Mouse (Mus musculus) liver, embryonic 16.5 days (tissue): Measurements from ENCODE around the gene Rbm43. TPM values are rescaled to one million over a fixed set of nuclear protein-coding genes. Genes with fewer than 3 reads are reported as not detected.
"Not testable (repeated sequence)": the region's sequence is repeated elsewhere in the genome, so short reads cannot be mapped to it uniquely, and the experiment has no call there.

Source experiments
- ATAC-seq: fragments of 200-750 bp; cut with Nextera tagmentation; 2 replicates; pipeline ENCODE4 v1.8.0; 2017; ENCODE audit warnings: low read depth, mild to moderate bottlenecking, moderate number of reproducible peaks, moderate library complexity
- H3K27ac ChIP-seq: fragments of 300-500 bp; sonication (generic); 2 replicates; pipeline ENCODE4 v1.5.1; 2014; ENCODE audit warnings: mild to moderate bottlenecking, low read length
- H3K27me3 ChIP-seq: fragments of 300-500 bp; sonication (generic); 2 replicates; pipeline ENCODE4 v1.6.1; 2014; ENCODE audit warnings: low read depth, low read length, mixed read lengths; ENCODE audit not compliant: control insufficient read depth, insufficient read depth
- H3K36me3 ChIP-seq: fragments of 300-500 bp; sonication (generic); 2 replicates; pipeline ENCODE4 v1.6.1; 2014; ENCODE audit warnings: mild to moderate bottlenecking; ENCODE audit not compliant: control insufficient read depth, insufficient read depth
- H3K4me1 ChIP-seq: fragments of 300-500 bp; sonication (generic); 2 replicates; pipeline ENCODE4 v1.6.1; 2014; ENCODE audit warnings: low read depth, low read length, mixed read lengths; ENCODE audit not compliant: control insufficient read depth
- H3K4me2 ChIP-seq: fragments of 300-500 bp; sonication (generic); 2 replicates; pipeline ENCODE4 v1.6.1; 2014; ENCODE audit warnings: low read depth, low read length, mixed read lengths
- H3K4me3 ChIP-seq: fragments of 300-500 bp; sonication (generic); 2 replicates; pipeline ENCODE4 v1.5.1; 2014; ENCODE audit warnings: low read depth, mild to moderate bottlenecking, low read length
- H3K9ac ChIP-seq: fragments of 300-500 bp; sonication (generic); 2 replicates; pipeline ENCODE4 v1.6.1; 2014; ENCODE audit warnings: low read depth, low read length
- H3K9me3 ChIP-seq: fragments of 300-500 bp; sonication (generic); replicated peaks from 2 replicates; pipeline ENCODE4 v1.6.1; 2016; ENCODE audit warnings: low read length; ENCODE audit not compliant: control insufficient read depth
- WGBS: fragments of 180-500 bp; shearing (Covaris S2); extraction: QIAGEN DNeasy Blood & Tissue Kit; methylation state at CpG from one replicate; pipeline ENCODE4 v1.1.7; 2014; ENCODE audit not compliant: insufficient replicate concordance; 5-methylcytosine and 5-hydroxymethylcytosine counted together
- polyA plus RNA-seq: library from polyadenylated mRNA; unstranded; fragments of >200 nt; fragmentation: Nextera tagmentation; extraction: Ambion mirVana; gene quantifications from 2 replicates; pipeline ENCODE4 v1.2.1, GENCODE M21; 2015

Rbm43 gene
- polyA plus RNA-seq, 1 experiment from 2014 or later: 17.8 TPM

GRCm38 (mm10) chr2:51892411-51892901 is 42.5 kb downstream of the Rbm43 start:
- Histone ChIP-seq H3K4me1 (no peaks in the 10 kb centered on the region), H3K9ac (no peak overlapping the region), H3K4me2 (no peak overlapping the region), H3K9me3 (no peaks in the 10 kb centered on the region), H3K27ac (no peak overlapping the region), H3K27me3 (no peaks in the 10 kb centered on the region), H3K4me3 (no peak overlapping the region), H3K36me3 (no peaks in the 10 kb centered on the region)
- WGBS: 66% methylated on average over 12 of the region's 12 CpGs
- ATAC-seq: no peak

- H3K4me2 ChIP-seq: no peak overlapping the region
- no peak for ATAC-seq
- H3K4me3 ChIP-seq: no peak overlapping the region
- no peaks in the 10 kb centered on the region for H3K27me3 ChIP-seq
- no peaks in the 10 kb centered on the region for H3K36me3 ChIP-seq
- no peak overlapping the region for H3K9ac ChIP-seq
- H3K27ac ChIP-seq: no peak overlapping the region
- no peaks in the 10 kb centered on the region for H3K9me3 ChIP-seq
- no peaks in the 10 kb centered on the region for H3K4me1 ChIP-seq
- 76% methylated on average over 4 of the region's 4 CpGs for WGBS
These were observed 44.0 kb downstream of the Rbm43 start for GRCm38 (mm10) chr2:51890961-51891360.

- WGBS: 90% methylated on average over 9 of the region's 26 CpGs
- not testable (repeated sequence) for H3K27me3 ChIP-seq
These were observed 44.8 kb downstream of the Rbm43 start for GRCm38 (mm10) chr2:51890139-51890538.

GRCm38 (mm10) chr2:51880143-51880542 is 54.8 kb downstream of the Rbm43 start:
- WGBS: 63% methylated on average over 1 of the region's 1 CpGs

More at GRCm38 (mm10) chr2:51890139-51890538, 44.8 kb downstream of the Rbm43 start:
- not testable (repeated sequence) for H3K4me1 ChIP-seq, H3K27ac ChIP-seq, H3K36me3 ChIP-seq, H3K9ac ChIP-seq, H3K4me3 ChIP-seq, ATAC-seq, H3K9me3 ChIP-seq, H3K4me2 ChIP-seq

More at GRCm38 (mm10) chr2:51880143-51880542, 54.8 kb downstream of the Rbm43 start:
- Histone ChIP-seq H3K4me2 (no peak overlapping the region), H3K9ac (no peak overlapping the region), H3K4me1 (no peaks in the 10 kb centered on the region), H3K27me3 (no peaks in the 10 kb centered on the region), H3K36me3 (no peaks in the 10 kb centered on the region), H3K27ac (no peak overlapping the region), H3K4me3 (no peak overlapping the region), H3K9me3 (no peaks in the 10 kb centered on the region)
- ATAC-seq: no peak

Other genes with a start within 250 kb of the Rbm43 start
- gene Nmi, start 38.3 kb upstream of the Rbm43 start, polyA plus RNA-seq: 9.4 and 10.3 TPM in 2 replicates
- 0.08 and 0.20 TPM in 2 replicates for gene Tnfaip6, start 102.8 kb upstream of the Rbm43 start, polyA plus RNA-seq
- gene Rif1, start 137.7 kb upstream of the Rbm43 start, polyA plus RNA-seq: 6.8 and 8.0 TPM in 2 replicates